Mouse (Mus musculus) megakaryocyte, adult 5-6 weeks (primary cell): ENCODE results near the gene Arhgef7. TPM values are rescaled to one million over a fixed set of nuclear protein-coding genes. Genes with fewer than 3 reads are reported as not detected.

ENCODE experiments used
- ATAC-seq: 2 replicates; pipeline ENCODE4 v1.8.0; 2016; ENCODE audit warnings: mild to moderate bottlenecking, inconsistent platforms; ENCODE audit not compliant: poor library complexity, severe bottlenecking
- total RNA-seq, 2 experiments: library from RNA; stranded (forward) in 1 of 2; stranded (reverse) in 1 of 2; fragments of 153-499, 151-499 nt in 1 of 2; fragments of 221-1000, 200-1000 nt in 1 of 2; gene quantifications; 2 replicates each; pipeline versions ENCODE4 v1.2.3 to v1.2.4; 2015 to 2017

Arhgef7 gene
- total RNA-seq, 2 experiments from 2014 or later, result 25.0 to 48.5 TPM

GRCm38 (mm10) chr8:11762048-11762447, 34.5 kb downstream of the Arhgef7 start:
- no peak for ATAC-seq

DNA sequence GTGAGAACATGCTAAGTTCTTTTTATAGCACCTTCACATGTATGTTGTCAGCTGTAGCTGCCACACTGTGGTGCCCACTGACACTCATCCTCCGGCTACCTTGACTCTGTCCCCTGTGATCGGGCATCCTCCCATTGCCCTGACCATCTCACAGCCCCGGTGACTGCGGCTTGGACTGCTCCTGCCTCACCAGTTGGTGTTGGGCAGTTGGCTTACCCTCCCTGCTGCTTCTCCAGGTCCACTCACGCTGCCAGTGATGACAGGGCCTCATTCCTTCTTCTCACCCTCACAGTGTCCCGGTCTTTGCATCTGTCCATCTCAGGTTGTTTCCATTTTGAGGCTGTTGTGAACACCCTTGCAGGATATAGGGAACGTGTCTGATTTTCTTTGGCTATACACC, 35.3 kb downstream of the Arhgef7 start:
- ATAC-seq, result no peak

- ATAC-seq, result peak; percentile 94
These were observed 39.8 kb downstream of the Arhgef7 start for GRCm38 (mm10) chr8:11767213-11767840.

- ATAC-seq, result no peak
These were observed 42.5 kb downstream of the Arhgef7 start for GRCm38 (mm10) chr8:11770001-11770400.

DNA sequence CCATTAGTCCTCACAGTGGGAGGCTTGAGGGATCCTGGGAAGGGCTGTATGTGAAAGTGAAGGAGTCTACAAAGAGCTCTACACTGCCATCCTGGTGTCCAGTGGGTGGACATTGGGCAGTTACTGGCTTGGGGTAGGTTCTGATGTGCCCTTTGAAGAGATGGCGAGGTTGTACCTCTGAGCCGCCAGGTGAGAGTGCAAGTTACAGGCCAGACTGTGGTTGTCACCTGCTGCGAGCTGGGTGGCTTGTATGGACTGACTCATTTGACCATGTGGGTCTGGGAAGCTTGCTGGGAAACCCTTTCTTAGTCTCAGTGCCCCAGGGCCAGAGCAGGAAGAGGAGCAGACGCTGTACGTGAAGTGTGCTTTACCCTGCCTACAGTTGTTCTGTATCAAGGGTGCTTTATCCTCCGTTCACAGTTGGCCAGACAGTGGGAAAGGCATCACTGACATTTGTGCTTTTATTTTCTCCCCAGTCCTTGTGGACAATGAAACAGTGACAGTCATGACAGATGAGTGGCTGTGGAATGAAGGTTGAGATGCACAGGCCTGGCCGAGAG, 43.1 kb downstream of the Arhgef7 start:
- no peak for ATAC-seq

- no peak for ATAC-seq
These were observed 44.1 kb downstream of the Arhgef7 start for GRCm38 (mm10) chr8:11771608-11772007.

- no peak for ATAC-seq
These were observed 46.9 kb downstream of the Arhgef7 start for GRCm38 (mm10) chr8:11774195-11775076.

DNA sequence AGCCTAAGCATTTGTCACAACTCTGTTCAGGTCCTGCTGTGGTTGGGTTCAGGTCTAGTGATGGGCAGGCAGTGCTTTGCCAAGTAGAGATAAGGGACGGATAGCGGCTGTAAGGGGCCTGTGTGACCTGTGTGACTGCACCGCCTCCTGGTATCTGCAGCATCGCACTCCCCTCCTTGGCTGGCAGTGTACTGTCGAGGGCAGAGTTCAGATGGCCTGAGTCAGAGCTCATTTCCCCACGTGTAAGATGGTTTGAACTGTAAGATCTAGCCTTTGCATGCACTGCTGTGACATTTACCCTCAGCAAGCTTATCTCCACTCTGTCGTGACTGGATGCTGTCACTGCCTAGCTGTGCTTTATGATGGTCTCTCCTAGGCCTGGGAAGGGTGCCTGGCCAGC, 48.4 kb downstream of the Arhgef7 start:
- ATAC-seq, result peak; percentile 20

DNA sequence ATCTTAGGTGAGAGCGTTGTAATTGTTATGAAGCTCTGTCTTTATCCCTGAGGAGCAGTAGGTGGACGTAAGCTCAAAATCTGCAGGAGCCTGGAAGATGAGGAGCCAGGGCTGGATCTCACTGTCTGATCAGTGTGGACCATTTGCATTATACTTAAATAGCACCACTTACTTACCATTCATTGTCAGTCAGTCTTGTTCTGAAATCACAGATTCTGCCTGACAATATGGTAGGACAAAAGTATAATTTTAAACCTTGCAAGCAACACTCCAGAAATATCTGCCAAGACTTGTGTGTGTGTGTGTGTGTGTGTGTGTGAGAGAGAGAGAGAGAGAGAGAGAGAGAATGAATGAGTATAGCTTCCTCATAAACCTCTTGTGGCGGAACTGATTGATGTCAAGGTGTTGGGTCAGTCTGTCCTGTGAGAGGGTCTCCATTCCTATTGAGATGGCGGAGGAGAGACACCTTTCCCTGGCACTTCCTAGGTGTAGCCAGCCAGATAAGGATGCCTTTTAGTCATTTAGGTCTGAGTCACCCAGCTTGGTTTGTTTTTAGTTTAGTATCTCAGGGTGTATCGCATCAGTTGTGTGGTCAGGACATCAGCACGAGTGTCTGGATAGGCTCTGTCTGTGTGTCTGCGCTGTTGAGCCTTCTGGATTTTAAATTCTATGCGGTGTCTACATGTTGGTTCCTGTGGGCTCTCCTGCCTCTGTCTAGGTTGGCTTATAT, 49.1 kb downstream of the Arhgef7 start:
- no peak for ATAC-seq

DNA sequence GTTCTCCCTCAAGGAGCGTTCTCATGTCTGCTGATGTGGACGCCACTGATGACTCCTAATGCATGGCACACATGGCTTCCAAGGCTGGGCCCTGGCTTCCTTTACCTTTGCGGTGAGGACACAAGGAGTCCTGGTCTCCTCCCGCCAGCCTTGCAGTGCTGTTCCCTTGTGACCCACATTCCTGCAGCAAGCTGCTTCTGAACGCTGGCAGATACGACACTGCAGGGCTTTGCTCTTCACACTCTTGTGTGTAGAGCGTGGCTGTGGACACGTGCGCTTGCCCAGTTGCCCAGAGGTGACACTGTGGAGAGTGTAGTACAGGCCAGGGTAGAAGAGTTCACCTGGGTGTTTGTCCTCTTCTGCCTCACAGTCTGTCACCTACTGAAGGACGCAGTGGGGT, 49.7 kb downstream of the Arhgef7 start:
- ATAC-seq, result no peak

- ATAC-seq, result no peak
These were observed 51.3 kb downstream of the Arhgef7 start for GRCm38 (mm10) chr8:11778646-11779433.

GRCm38 (mm10) chr8:11779844-11780634, 52.5 kb downstream of the Arhgef7 start:
- ATAC-seq, result 0 out of 2 replicates have a peak, but pooled peaks have one; percentile 49

DNA sequence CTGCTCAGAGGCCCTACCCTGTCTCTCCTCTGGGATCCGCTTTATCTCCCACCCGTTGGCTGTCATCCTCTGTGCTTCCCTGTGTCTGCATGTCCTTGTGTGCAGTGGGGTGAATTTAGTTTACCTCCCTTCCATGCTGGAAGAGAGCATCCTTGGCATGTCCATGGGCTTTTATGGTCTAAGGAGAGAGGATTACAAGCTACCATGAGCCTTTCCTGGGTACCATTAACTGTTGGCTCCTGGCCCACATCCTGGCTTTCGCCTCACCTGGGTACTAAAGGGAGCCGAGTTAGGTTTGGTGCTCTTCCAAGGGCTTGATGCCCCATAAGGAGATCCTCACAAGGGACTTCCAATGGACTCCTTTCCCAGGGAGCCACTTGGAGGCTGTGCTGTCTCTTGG, 53.1 kb downstream of the Arhgef7 start:
- ATAC-seq, result no peak

GRCm38 (mm10) chr8:11782607-11783006, 55.1 kb downstream of the Arhgef7 start:
- ATAC-seq, result no peak

- no peak for ATAC-seq
These were observed 56.5 kb downstream of the Arhgef7 start for GRCm38 (mm10) chr8:11783861-11784594.

- no peak for ATAC-seq
These were observed 57.6 kb downstream of the Arhgef7 start for GRCm38 (mm10) chr8:11785121-11785520.

DNA sequence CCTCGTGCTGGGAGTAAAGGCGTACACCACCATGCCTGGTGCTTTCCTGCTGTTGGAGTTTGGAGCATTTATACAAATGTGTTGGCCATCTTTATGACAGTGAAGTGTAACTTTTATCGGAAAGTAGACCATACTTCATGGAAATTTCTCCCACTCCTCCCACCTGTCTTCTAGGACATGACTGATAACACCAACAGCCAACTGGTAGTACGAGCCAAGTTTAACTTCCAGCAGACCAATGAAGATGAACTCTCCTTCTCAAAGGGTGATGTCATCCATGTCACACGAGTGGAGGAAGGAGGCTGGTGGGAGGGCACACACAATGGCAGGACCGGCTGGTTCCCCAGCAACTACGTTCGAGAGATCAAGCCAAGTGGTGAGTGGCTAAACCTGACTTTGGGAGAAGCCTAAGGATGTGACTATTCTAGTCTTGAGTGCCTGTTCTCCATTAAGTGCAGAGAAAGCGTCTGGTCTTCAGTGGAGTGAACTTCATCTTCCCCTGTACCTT, 58.1 kb downstream of the Arhgef7 start:
- ATAC-seq, result no peak

DNA sequence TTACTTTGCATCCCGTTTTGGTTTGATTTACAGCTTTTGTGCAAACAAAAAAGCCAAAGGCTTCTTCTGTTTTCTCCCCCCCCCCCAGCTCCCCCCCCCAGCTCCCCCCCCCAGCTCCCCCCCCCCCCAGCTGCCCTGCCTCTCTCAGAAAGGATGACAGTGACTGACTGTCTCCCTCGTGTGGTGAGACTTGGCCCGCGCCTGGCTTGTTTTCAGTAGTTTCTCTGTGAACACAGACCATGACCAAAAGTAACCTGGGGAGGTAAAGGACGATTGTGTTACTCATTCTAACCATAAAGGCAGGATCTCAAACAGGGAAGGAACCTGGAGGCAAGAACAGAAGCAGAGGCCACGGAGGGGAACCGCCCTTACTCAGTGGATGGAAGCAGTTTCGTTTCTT, 60.7 kb downstream of the Arhgef7 start:
- peak; percentile 54 for ATAC-seq

- ATAC-seq, result no peak
These were observed 61.6 kb downstream of the Arhgef7 start for GRCm38 (mm10) chr8:11789168-11789567.
